Mouse (Mus musculus) neural tube, embryonic 13.5 days (tissue): ENCODE data around the gene Hsf3. TPM values are rescaled to one million over a fixed set of nuclear protein-coding genes. Genes with fewer than 3 reads are reported as not detected.
A peak's percentile ranks its signal among the peaks of the same experiment; 100 is the strongest.
"Not testable (repeated sequence)": the region's sequence is repeated elsewhere in the genome, so short reads cannot be mapped to it uniquely, and the experiment has no call there.

Experiments
- ATAC-seq: fragments of 200-750 bp; cut with Nextera tagmentation; 2 replicates; pipeline ENCODE4 v1.8.0; 2017; ENCODE audit warnings: low read depth, mild to moderate bottlenecking, moderate TSS enrichment, moderate library complexity
- H3K27ac ChIP-seq: fragments of 300-500 bp; sonication (generic); replicated peaks from 2 replicates; pipeline ENCODE4 v1.5.1; 2015; ENCODE audit warnings: moderate library complexity, mild to moderate bottlenecking, inconsistent platforms
- H3K27me3 ChIP-seq: fragments of 300-500 bp; sonication (generic); 2 replicates; pipeline ENCODE4 v1.6.1; 2015; ENCODE audit warnings: mild to moderate bottlenecking, inconsistent platforms
- H3K36me3 ChIP-seq: fragments of 300-500 bp; sonication (generic); 2 replicates; pipeline ENCODE4 v1.6.1; 2015; ENCODE audit warnings: mild to moderate bottlenecking, inconsistent platforms
- H3K4me1 ChIP-seq: fragments of 300-500 bp; sonication (generic); replicated peaks from 2 replicates; pipeline ENCODE4 v1.6.1; 2015; ENCODE audit warnings: inconsistent platforms
- H3K4me2 ChIP-seq: fragments of 300-500 bp; sonication (generic); 2 replicates; pipeline ENCODE4 v1.6.1; 2015; ENCODE audit warnings: inconsistent platforms, mild to moderate bottlenecking, moderate library complexity
- H3K4me3 ChIP-seq: fragments of 300-500 bp; sonication (generic); 2 replicates; pipeline ENCODE4 v1.5.1; 2015; ENCODE audit warnings: mild to moderate bottlenecking, inconsistent platforms
- H3K9ac ChIP-seq: fragments of 300-500 bp; sonication (generic); 2 replicates; pipeline ENCODE4 v1.6.1; 2015; ENCODE audit warnings: moderate library complexity, mild to moderate bottlenecking, inconsistent platforms
- H3K9me3 ChIP-seq: fragments of 300-500 bp; sonication (generic); 2 replicates; pipeline ENCODE4 v1.6.1; 2016; ENCODE audit warnings: inconsistent platforms
- WGBS: fragments of 180-500 bp; shearing (Covaris S2); methylation state at CpG from one replicate; pipeline ENCODE4 v1.1.7; 2015; 5-methylcytosine and 5-hydroxymethylcytosine counted together
- polyA plus RNA-seq: library from polyadenylated mRNA; unstranded; fragments of >200 nt; fragmentation: Nextera tagmentation; extraction: Ambion mirVana; gene quantifications from 2 replicates; pipeline ENCODE4 v1.2.1, GENCODE M21; 2015

Gene Hsf3
- not detected in 2 replicates for polyA plus RNA-seq

DNA sequence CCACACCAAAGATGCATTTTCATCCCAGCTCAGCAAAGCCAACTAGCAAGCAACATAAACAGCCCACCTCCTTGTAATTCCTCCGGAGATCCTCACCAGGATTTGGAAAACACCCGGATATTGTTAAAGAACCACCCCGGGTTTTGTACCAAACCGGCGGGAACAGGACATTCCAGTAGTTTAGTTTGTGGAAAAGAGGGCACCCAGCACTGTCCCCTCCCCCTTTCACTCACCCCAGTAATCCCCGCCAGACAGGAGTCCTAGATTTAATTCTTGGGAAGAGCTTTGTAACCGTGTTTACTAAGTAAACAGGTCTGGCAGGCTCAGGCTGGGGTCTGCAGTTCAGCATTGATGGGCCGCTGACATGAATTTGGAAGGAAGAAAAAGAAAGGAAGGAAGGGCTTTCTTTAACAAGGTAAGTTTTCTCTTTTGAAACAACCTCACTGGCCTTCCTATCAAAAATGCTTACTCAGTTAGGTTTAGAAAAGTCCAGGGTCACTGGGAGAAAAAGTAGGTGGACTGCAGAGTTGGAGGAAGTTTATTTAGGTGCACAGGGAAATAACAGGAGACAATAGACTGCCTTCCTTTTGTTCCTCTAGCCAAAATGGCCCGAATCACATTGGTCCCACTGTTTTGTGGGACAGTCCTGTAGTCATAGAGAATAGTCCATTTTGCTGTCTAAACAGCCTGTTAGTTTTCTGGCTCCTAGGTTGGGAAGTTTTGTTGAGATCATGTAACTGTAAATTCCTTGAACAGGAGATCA, at the start of gene Hsf3:
Gene Hsf3 (minus strand): TSS at position 94 of the 763 bp plus-strand sequence.
- Histone ChIP-seq H3K4me1 (no peaks in the 10 kb centered on the region), H3K4me3 (peak within 1 kb of the TSS; percentile 20), H3K4me2 (peak within 1 kb of the TSS; percentile 19; the same call in 1 of the 2 replicates), H3K9ac (no peak within 1 kb of the TSS), H3K9me3 (no peaks in the 10 kb centered on the region), H3K27me3 (no peaks in the 10 kb centered on the region), H3K36me3 (no peaks in the 10 kb centered on the region), H3K27ac (no peak within 1 kb of the TSS)
- ATAC-seq, result no peak
- WGBS, result 22% methylated on average over 9 of the region's 9 CpGs

DNA sequence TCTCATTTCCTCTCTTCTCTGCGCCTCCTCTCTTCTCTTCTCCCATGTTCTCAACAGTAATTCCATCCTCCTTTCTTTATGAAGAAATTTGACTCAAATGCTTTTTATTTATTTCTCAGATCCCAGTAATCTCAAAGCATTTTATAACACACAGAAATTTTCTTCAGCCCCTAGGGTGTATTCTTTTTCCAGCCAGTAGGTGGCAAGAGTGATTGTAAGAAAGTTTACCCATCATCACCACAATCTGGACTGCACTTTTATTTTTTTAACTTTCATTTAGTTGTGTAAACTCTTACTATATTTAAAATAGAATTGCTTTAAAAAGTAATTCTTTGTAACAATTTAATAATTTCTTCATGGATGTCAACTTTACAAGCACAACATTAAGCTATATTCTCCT, 45.5 kb upstream of the Hsf3 start:
- H3K9ac ChIP-seq, result no peak overlapping the region
- H3K36me3 ChIP-seq, result no peaks in the 10 kb centered on the region
- WGBS, result 55% methylated on average over 1 of the region's 1 CpGs
- no peaks in the 10 kb centered on the region for H3K27me3 ChIP-seq
- H3K27ac ChIP-seq, result no peak overlapping the region
- no peak for ATAC-seq
- H3K4me2 ChIP-seq, result no peak overlapping the region
- H3K4me3 ChIP-seq, result no peak overlapping the region
- no peaks in the 10 kb centered on the region for H3K9me3 ChIP-seq
- no peaks in the 10 kb centered on the region for H3K4me1 ChIP-seq

DNA sequence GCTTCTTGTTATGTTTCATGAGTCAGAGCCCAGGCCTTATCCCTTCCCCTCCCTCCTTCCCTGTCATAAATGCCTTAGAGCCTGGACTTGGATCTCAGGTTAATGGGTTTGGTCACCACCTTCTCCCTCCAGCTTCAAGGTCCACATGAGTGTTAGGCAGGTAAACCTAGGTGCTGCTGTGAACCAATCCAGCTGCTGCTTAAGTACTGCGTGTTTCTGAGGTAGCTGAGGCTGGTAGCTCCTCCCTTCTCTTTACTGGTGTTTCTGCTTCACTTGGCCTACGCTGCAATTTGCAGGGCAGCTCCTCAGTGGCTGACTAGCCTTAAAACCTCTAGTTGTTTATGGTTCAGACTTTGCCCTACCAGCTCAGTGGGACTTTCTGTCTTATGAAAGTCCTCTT, 945 bp downstream of the Hsf3 start, which contains the start of gene Heph:
Gene Heph (plus strand): TSS at position 211 of the 400 bp plus-strand sequence.
- no peaks in the 10 kb centered on the region for H3K4me1 ChIP-seq
- ATAC-seq, result no peak
- no peaks in the 10 kb centered on the region for H3K27me3 ChIP-seq
- no peaks in the 10 kb centered on the region for H3K9me3 ChIP-seq
- H3K36me3 ChIP-seq, result no peaks in the 10 kb centered on the region
- no peak within 1 kb of the TSS for H3K27ac ChIP-seq
- no peak within 1 kb of the TSS for H3K9ac ChIP-seq
- WGBS, result 69% methylated on average over 2 of the region's 2 CpGs
- peak within 1 kb of the TSS; percentile 19; the same call in 1 of the 2 replicates for H3K4me2 ChIP-seq
- H3K4me3 ChIP-seq, result peak within 1 kb of the TSS; percentile 20; the same call in 1 of the 2 replicates

DNA sequence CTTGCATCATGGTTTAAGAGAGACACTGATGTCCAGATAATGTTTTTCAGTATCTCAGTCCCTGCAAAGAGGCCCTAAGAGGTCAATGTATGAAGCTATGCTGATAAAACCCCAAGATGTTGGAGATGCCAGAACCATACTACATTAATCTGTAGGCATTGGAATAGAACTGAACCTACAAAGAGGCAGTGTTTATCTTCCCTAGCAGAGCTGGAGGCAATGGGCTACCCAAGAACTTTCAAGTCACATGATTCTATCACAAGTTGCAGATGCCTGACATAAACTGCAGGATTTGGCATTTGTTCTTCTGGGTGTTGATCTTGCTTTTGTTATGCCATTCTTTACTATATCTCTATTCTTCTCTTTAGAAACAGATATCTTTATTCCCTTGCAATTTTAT, 36.7 kb downstream of the Hsf3 start:
- H3K4me1 ChIP-seq, result no peaks in the 10 kb centered on the region
- no peaks in the 10 kb centered on the region for H3K36me3 ChIP-seq
- no peaks in the 10 kb centered on the region for H3K27me3 ChIP-seq
- H3K9ac ChIP-seq, result no peak overlapping the region
- H3K4me2 ChIP-seq, result no peak overlapping the region
- no peak for ATAC-seq
- H3K27ac ChIP-seq, result no peak overlapping the region
- H3K9me3 ChIP-seq, result no peaks in the 10 kb centered on the region
- H3K4me3 ChIP-seq, result no peak overlapping the region

DNA sequence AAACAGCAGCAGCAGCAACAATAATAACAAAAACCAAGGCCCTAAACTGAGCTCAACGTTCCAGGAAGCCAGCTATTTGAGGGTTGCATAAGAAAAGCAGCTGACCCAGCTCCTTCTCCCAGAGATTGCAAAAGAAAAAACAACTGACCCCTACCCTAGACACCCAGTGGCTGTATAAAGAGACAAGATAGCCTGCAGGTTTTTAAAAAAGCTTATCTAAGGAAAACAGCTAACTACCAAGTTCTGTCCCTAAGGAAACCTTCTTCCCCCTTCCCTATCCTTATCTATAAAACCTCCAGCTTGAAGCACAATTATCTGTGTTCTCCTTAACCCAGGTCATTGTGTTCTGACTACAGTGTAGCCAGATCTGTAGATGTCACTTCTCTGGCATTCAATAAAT, 38.4 kb downstream of the Hsf3 start:
- no peak overlapping the region for H3K4me2 ChIP-seq
- H3K27ac ChIP-seq, result no peak overlapping the region
- no peaks in the 10 kb centered on the region for H3K27me3 ChIP-seq
- WGBS, result 58% methylated on average over 1 of the region's 1 CpGs
- no peak for ATAC-seq
- H3K4me1 ChIP-seq, result no peaks in the 10 kb centered on the region
- H3K4me3 ChIP-seq, result no peak overlapping the region
- no peaks in the 10 kb centered on the region for H3K9me3 ChIP-seq
- H3K36me3 ChIP-seq, result no peaks in the 10 kb centered on the region
- no peak overlapping the region for H3K9ac ChIP-seq

DNA sequence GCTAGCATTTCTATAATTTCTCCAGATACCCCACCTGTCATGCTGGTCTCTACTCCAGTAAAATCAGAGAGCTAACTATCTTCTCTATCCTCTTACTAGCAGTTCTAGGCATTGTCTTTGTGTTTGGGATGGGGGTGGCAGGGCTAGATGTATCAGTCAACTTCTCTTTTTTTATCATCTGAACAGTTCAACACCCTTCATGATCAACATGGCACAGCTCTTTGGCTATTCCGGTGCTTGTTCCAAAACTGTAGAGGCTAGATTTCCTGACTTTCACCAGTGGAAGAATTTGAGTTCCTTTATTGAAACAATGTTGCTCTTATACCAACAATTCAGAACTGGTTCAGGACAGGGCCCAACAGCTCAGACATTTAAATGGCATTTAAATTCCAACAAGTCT, 39.1 kb downstream of the Hsf3 start:
- Histone ChIP-seq H3K4me1 (no peaks in the 10 kb centered on the region), H3K9ac (no peak overlapping the region), H3K9me3 (no peaks in the 10 kb centered on the region), H3K36me3 (no peaks in the 10 kb centered on the region), H3K27me3 (no peaks in the 10 kb centered on the region), H3K4me2 (no peak overlapping the region), H3K27ac (no peak overlapping the region), H3K4me3 (no peak overlapping the region)
- ATAC-seq, result no peak
- 100% methylated on average over 1 of the region's 1 CpGs for WGBS

DNA sequence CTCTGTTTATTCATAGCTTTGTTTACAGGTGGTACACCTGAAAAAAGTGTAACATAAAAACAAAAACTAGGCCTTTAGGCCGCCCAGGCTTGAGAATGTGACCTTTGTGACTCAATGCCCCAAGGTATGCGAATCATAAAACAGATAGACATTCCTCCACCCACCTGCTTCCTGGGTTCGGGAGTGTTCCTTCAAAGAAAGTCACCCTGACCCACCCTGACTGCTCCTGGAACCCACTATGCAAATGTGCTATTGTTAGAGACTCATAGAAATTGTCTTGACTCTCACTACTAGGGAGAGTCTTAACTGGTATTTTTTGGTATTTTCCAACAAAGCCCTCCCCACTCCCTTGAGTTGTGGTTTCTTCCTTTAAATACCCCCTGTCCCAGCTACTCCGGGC, 40.7 kb downstream of the Hsf3 start:
- not testable (repeated sequence) for H3K36me3 ChIP-seq, ATAC-seq, H3K4me3 ChIP-seq, H3K27ac ChIP-seq, H3K27me3 ChIP-seq, H3K4me1 ChIP-seq, H3K9me3 ChIP-seq, H3K9ac ChIP-seq, H3K4me2 ChIP-seq
- WGBS, result 82% methylated on average over 4 of the region's 4 CpGs

DNA sequence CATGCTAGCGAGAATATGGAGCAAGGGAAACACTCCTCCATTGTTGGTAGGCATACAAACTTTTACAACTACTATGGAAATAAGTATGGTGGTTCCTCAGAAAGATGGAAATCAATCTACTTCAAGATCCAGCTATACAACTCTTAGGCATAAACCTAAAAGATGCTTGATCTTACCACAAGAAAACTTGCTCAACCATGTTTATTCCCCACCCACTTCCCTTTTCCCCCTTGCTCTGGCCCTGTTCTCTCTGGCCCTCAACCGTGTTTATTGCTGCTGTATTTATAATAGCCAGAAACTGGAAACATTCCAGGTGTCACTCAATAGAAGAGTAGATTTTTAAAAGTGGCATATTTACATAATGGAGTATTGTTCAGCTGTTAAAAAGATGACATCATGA, 117.0 kb downstream of the Hsf3 start:
- H3K9me3 ChIP-seq, result no peaks in the 10 kb centered on the region
- no peak for ATAC-seq
- WGBS, result 78% methylated on average over 2 of the region's 2 CpGs

DNA sequence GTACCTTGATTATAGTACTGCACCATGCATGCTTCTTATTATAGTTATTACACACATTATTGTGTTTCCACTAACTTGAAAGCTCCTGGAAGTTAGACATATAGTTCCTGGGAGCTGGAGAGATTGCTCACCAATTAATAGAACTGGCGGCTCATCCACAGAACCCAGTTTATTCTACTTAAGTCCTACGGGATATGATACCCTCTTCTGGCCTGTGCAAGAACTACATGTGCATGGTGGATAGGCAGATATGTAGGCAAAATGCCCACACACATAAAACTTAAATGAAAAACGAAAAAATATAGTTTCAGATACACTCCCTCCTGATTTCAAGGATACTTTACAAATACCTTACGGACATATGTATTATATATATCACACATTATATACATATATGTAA, 126.3 kb downstream of the Hsf3 start:
- H3K4me3 ChIP-seq, result no peak overlapping the region
- H3K4me1 ChIP-seq, result no peaks in the 10 kb centered on the region
- no peak overlapping the region for H3K9ac ChIP-seq
- H3K27me3 ChIP-seq, result no peaks in the 10 kb centered on the region
- H3K9me3 ChIP-seq, result no peaks in the 10 kb centered on the region
- 50% methylated on average over 4 of the region's 4 CpGs for WGBS
- no peak overlapping the region for H3K4me2 ChIP-seq
- no peak overlapping the region for H3K27ac ChIP-seq
- ATAC-seq, result no peak
- no peaks in the 10 kb centered on the region for H3K36me3 ChIP-seq

More for the DNA sequence above, 117.0 kb downstream of the Hsf3 start:
- no peaks in the 10 kb centered on the region for H3K36me3 ChIP-seq
- no peaks in the 10 kb centered on the region for H3K27me3 ChIP-seq
- H3K4me2 ChIP-seq, result no peak overlapping the region
- no peak overlapping the region for H3K9ac ChIP-seq
- no peaks in the 10 kb centered on the region for H3K4me1 ChIP-seq
- H3K27ac ChIP-seq, result no peak overlapping the region
- no peak overlapping the region for H3K4me3 ChIP-seq

DNA sequence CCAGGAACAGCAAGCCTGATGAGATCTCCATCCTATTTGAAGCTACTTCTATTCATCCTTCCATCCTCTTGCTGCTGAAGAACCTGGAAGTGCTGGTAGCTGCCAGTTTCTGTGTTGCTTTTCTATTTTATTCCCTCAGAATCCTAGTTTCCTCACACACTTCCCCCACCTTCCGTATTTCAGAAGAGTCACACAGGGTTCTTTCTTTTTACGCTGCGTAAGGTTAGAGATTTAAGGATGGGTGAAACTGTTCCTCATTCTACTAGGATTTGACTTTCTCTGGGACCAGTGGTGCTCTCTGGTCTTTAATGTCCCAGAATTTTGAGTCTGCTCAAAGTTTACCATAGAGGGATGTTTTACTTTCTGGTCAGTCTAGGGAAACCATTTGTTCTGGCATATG, 162.8 kb downstream of the Hsf3 start, which contains the start of gene Vsig4:
Gene Vsig4 (minus strand): TSS at position 101 of the 400 bp plus-strand sequence.
- Histone ChIP-seq H3K27me3 (no peaks in the 10 kb centered on the region), H3K9ac (no peak within 1 kb of the TSS), H3K9me3 (no peaks in the 10 kb centered on the region), H3K4me2 (no peak within 1 kb of the TSS), H3K36me3 (no peaks in the 10 kb centered on the region), H3K27ac (no peak within 1 kb of the TSS), H3K4me3 (no peak within 1 kb of the TSS), H3K4me1 (no peaks in the 10 kb centered on the region)
- no peak for ATAC-seq
- WGBS, result 88% methylated on average over 3 of the region's 3 CpGs

DNA sequence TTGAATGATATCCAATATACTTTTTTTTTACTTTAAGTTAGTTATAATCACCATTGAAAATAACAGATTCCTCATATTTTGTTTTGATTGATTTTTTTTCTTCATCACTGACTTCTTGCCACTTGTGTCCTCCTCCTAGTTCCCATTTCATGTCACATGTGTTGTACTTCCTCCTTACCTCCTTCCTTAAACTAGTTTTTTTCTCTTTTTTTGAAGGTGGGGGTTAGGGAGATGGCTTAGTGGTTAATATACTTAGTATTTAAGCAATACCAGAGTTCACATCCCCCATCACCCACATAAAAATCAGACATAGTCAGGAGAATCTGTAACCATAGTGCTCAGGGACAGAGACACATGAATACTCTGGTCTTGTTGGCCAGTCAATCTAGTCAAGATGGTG, 199.6 kb downstream of the Hsf3 start:
- H3K9me3 ChIP-seq, result no peaks in the 10 kb centered on the region
- H3K27ac ChIP-seq, result no peak overlapping the region
- H3K27me3 ChIP-seq, result no peaks in the 10 kb centered on the region
- H3K4me2 ChIP-seq, result no peak overlapping the region
- H3K4me3 ChIP-seq, result no peak overlapping the region
- no peak overlapping the region for H3K9ac ChIP-seq
- ATAC-seq, result no peak
- H3K36me3 ChIP-seq, result no peaks in the 10 kb centered on the region
- H3K4me1 ChIP-seq, result no peaks in the 10 kb centered on the region
